Mouse (Mus musculus): ENCODE measurements at regions not wholly inside any gene's neighbourhood (a gene's known extent, or its start where the extent isn't known, plus 50 kb on each side); places are given as distances from the start of the nearest gene placed in this dataset.

- DNase-seq (ENCODE audit: inconsistent ontology term) = peak; percentile 59
Observed at GRCm38 (mm10) chr9:93130561-93130960, 588.5 kb downstream of the Plod2 start.

GRCm38 (mm10) chr9:93131620-93132200 lies 589.7 kb downstream of the Plod2 start:
- DNase-seq (ENCODE audit: inconsistent ontology term) = peak; percentile 91

- no peak for DNase-seq (ENCODE audit: inconsistent ontology term)
Observed at GRCm38 (mm10) chr9:93136349-93136748, 594.3 kb downstream of the Plod2 start.

GRCm38 (mm10) chr9:93170071-93170470 lies 628.0 kb downstream of the Plod2 start:
- DNase-seq (ENCODE audit: inconsistent ontology term) = peak; percentile 30

- no peak for DNase-seq (ENCODE audit: inconsistent ontology term)
Observed at GRCm38 (mm10) chr9:93186638-93187037, 644.6 kb downstream of the Plod2 start.

- DNase-seq (ENCODE audit: inconsistent ontology term) = no peak
Observed at GRCm38 (mm10) chr9:93232562-93232961, 690.5 kb downstream of the Plod2 start.

GRCm38 (mm10) chr9:93252146-93252545 lies 710.1 kb downstream of the Plod2 start:
- no peak for DNase-seq (ENCODE audit: inconsistent ontology term)

GRCm38 (mm10) chr9:93297332-93297731 lies 755.3 kb downstream of the Plod2 start:
- no peak for DNase-seq (ENCODE audit: inconsistent ontology term)

- DNase-seq (ENCODE audit: inconsistent ontology term) = no peak
Observed at GRCm38 (mm10) chr9:93306753-93307152, 764.7 kb downstream of the Plod2 start.

- peak; percentile 42 for DNase-seq (ENCODE audit: inconsistent ontology term)
Observed at GRCm38 (mm10) chr9:93328997-93329682, 787.1 kb downstream of the Plod2 start.

Data from Muller cell, postnatal 12 days (primary cell).